In genomic region chr11:69559851-69560765, GRCm38 (mm10) we compare ENCODE assay signal across 8 mouse cellular contexts. TPM values are rescaled to one million over a fixed set of nuclear protein-coding genes. Genes with fewer than 3 reads are reported as not detected.
A peak's percentile ranks its signal among the peaks of the same experiment; 100 is the strongest.
DNase-seq lines count a peak whose midpoint lies in the region; ATAC-seq and TF ChIP-seq lines count a peak whose summit lies in the region.

Gene Efnb3 (minus strand): TSS chr11:69560205.

- ATAC-seq in forebrain, embryonic 15.5 days (replicated peaks), result peak; percentile 51
- ATAC-seq in intestine, embryonic 15.5 days, result peak; percentile 63
- no peak for ATAC-seq in liver, embryonic 15.5 days (ENCODE audit: insufficient read depth)

- H3K4me3 ChIP-seq in ES-Bruce4 (ENCODE audit: low read depth, low read length), result peak within 1 kb of the TSS; percentile 48
- H3K4me3 ChIP-seq in forebrain, embryonic 15.5 days, result peak within 1 kb of the TSS; percentile 79
- H3K4me3 ChIP-seq in intestine, embryonic 15.5 days (replicated peaks), result peak within 1 kb of the TSS; percentile 56
- H3K4me3 ChIP-seq in liver, embryonic 15.5 days (replicated peaks), result peak within 1 kb of the TSS; percentile 33
- peak within 1 kb of the TSS; percentile 59 for H3K4me3 ChIP-seq in testis, adult 2 months (ENCODE audit: control insufficient read depth, low read depth, low read length)

- DNase-seq in cerebellum, postnatal 10 days, result peak; percentile 80
- DNase-seq in cerebellum, adult 8-10 months, result no peak
- no peak for DNase-seq in cerebellum, adult 11 months

- no peak for TF ChIP-seq CTCF in ES-Bruce4 (IDR thresholded peaks at IDR 0.05; ENCODE audit: low read depth, low read length)
- no peak for TF ChIP-seq CTCF in testis, adult 2 months (IDR thresholded peaks at IDR 0.05; ENCODE audit: control insufficient read depth, insufficient read depth, insufficient replicate concordance, low read depth, low read length)

- H3K27ac ChIP-seq in ES-Bruce4 (ENCODE audit: insufficient read depth, low read length), result no peak within 1 kb of the TSS
- peak within 1 kb of the TSS; percentile 82 for H3K27ac ChIP-seq in forebrain, embryonic 15.5 days (replicated peaks)
- 0 out of 2 replicates have a peak within 1 kb of the TSS, but pooled peaks have one; percentile 6 for H3K27ac ChIP-seq in intestine, embryonic 15.5 days
- H3K27ac ChIP-seq in liver, embryonic 15.5 days (replicated peaks), result no peak within 1 kb of the TSS
- H3K27ac ChIP-seq in testis, adult 2 months (ENCODE audit: control insufficient read depth, insufficient read depth, low read depth, low read length), result no peak within 1 kb of the TSS

- peak; percentile 14; the same call in 1 of the 2 replicates for TF ChIP-seq EP300 in ES-Bruce4 (IDR thresholded peaks at IDR 0.05; ENCODE audit: insufficient read depth, low read depth, low read length)

- no peak for TF ChIP-seq POLR2A in ES-Bruce4 (IDR thresholded peaks at IDR 0.05; ENCODE audit: insufficient read depth, low read length)
- TF ChIP-seq POLR2A in testis, adult 2 months (IDR thresholded peaks at IDR 0.05; ENCODE audit: control insufficient read depth, low read depth, low read length), result no peak

- no peaks in the 10 kb centered on the region for H3K27me3 ChIP-seq in ES-Bruce4 (ENCODE audit: control insufficient read depth, insufficient read depth, low read length, poor library complexity, severe bottlenecking)
- H3K27me3 ChIP-seq in forebrain, embryonic 15.5 days, result no peaks in the 10 kb centered on the region
- H3K27me3 ChIP-seq in intestine, embryonic 15.5 days (replicated peaks), result no peaks in the 10 kb centered on the region
- H3K27me3 ChIP-seq in liver, embryonic 15.5 days, result peaks cover 72% of the 10 kb centered on the region
- H3K27me3 ChIP-seq in testis, adult 2 months (ENCODE audit: control insufficient read depth, insufficient read depth, low read length), result no peaks in the 10 kb centered on the region

- H3K9ac ChIP-seq in ES-Bruce4 (ENCODE audit: low read depth, poor library complexity, severe bottlenecking), result peak within 1 kb of the TSS; percentile 57
- H3K9ac ChIP-seq in forebrain, embryonic 15.5 days (replicated peaks), result peak within 1 kb of the TSS; percentile 95
- H3K9ac ChIP-seq in intestine, embryonic 15.5 days, result peak within 1 kb of the TSS; percentile 78
- H3K9ac ChIP-seq in liver, embryonic 15.5 days, result no peak within 1 kb of the TSS

- 1% methylated on average over 51 of the region's 59 CpGs for WGBS in forebrain, embryonic 15.5 days
- 2% methylated on average over 48 of the region's 59 CpGs for WGBS in intestine, embryonic 15.5 days
- 6% methylated on average over 53 of the region's 59 CpGs for WGBS in liver, embryonic 15.5 days (ENCODE audit: insufficient replicate concordance)

- H3K4me1 ChIP-seq in ES-Bruce4 (ENCODE audit: control insufficient read depth, insufficient read depth, low read length), result peaks cover 13% of the 10 kb centered on the region
- peaks cover 56% of the 10 kb centered on the region for H3K4me1 ChIP-seq in forebrain, embryonic 15.5 days
- peaks cover 23% of the 10 kb centered on the region for H3K4me1 ChIP-seq in intestine, embryonic 15.5 days (replicated peaks)
- H3K4me1 ChIP-seq in liver, embryonic 15.5 days (replicated peaks), result peaks cover 24% of the 10 kb centered on the region
- peaks cover 24% of the 10 kb centered on the region for H3K4me1 ChIP-seq in testis, adult 2 months (ENCODE audit: control insufficient read depth, insufficient read depth, low read length)

- peaks cover 11% of the 10 kb centered on the region for H3K36me3 ChIP-seq in ES-Bruce4 (ENCODE audit: control insufficient read depth, insufficient read depth, low read length, poor library complexity, severe bottlenecking)
- H3K36me3 ChIP-seq in forebrain, embryonic 15.5 days, result peaks cover 8% of the 10 kb centered on the region; the same call in 1 of the 2 replicates
- peaks cover 9% of the 10 kb centered on the region; the same call in 1 of the 2 replicates for H3K36me3 ChIP-seq in intestine, embryonic 15.5 days
- H3K36me3 ChIP-seq in liver, embryonic 15.5 days (replicated peaks), result peaks cover 44% of the 10 kb centered on the region
- no peaks in the 10 kb centered on the region; the same call in 1 of the 2 replicates for H3K36me3 ChIP-seq in testis, adult 2 months (ENCODE audit: control insufficient read depth, insufficient read depth, low read length)

- H3K4me2 ChIP-seq in forebrain, embryonic 15.5 days (replicated peaks), result peak within 1 kb of the TSS; percentile 92
- H3K4me2 ChIP-seq in intestine, embryonic 15.5 days (replicated peaks), result peak within 1 kb of the TSS; percentile 96
- H3K4me2 ChIP-seq in liver, embryonic 15.5 days, result peak within 1 kb of the TSS; percentile 60

- H3K9me3 ChIP-seq in ES-Bruce4 (replicated peaks; ENCODE audit: control insufficient read depth, insufficient read depth, low read length, poor library complexity, severe bottlenecking), result no peaks in the 10 kb centered on the region
- H3K9me3 ChIP-seq in forebrain, embryonic 15.5 days, result no peaks in the 10 kb centered on the region
- no peaks in the 10 kb centered on the region for H3K9me3 ChIP-seq in intestine, embryonic 15.5 days
- H3K9me3 ChIP-seq in liver, embryonic 15.5 days (replicated peaks), result no peaks in the 10 kb centered on the region

RNA-seq across cellular contexts. Expression of gene Efnb3, which starts in this region (rescaled TPM):
- 3.9 and 4.0 TPM in 2 replicates for polyA plus RNA-seq in ES-Bruce4 (2011; ENCODE audit: insufficient read depth, insufficient read length, low read depth, missing spikeins)
- polyA plus RNA-seq in forebrain, embryonic 15.5 days (2015; fragmentation: Nextera tagmentation; extraction: Ambion mirVana), result 107 and 114 TPM in 2 replicates
- polyA plus RNA-seq in intestine, embryonic 15.5 days (2015; fragmentation: Nextera tagmentation; extraction: Ambion mirVana), result 9.8 and 10.2 TPM in 2 replicates
- 0.50 and 0.58 TPM in 2 replicates for polyA plus RNA-seq in liver, embryonic 15.5 days (2015; fragmentation: Nextera tagmentation; extraction: Ambion mirVana)
- polyA plus RNA-seq in testis, adult 2 months (2012; rRNA removed), result 2.7 and 3.3 TPM in 2 replicates

Comparison
In these comparisons a context has a peak if more than half of its experiments do, and no peak if none do; other contexts are left out.
1. DNase-seq: peak in cerebellum, postnatal 10 days (2 of 2); none in cerebellum, adult 8-10 months (single experiment) and cerebellum, adult 11 months (single experiment).
2. H3K27ac ChIP-seq: peak in forebrain, embryonic 15.5 days (single experiment) and intestine, embryonic 15.5 days (single experiment); none in ES-Bruce4 (single experiment), liver, embryonic 15.5 days (single experiment) and testis, adult 2 months (single experiment).
3. Peak in every context shown above with its lines, with median percentiles within 50 percentile points of each other: H3K4me3 ChIP-seq and H3K4me2 ChIP-seq.